Mouse (Mus musculus) intestine, embryonic 14.5 days (tissue): ENCODE data around the gene Dennd1a. TPM values are rescaled to one million over a fixed set of nuclear protein-coding genes. Genes with fewer than 3 reads are reported as not detected.

ENCODE experiments used
- ATAC-seq: fragments of 200-750 bp; cut with Nextera tagmentation; replicated peaks from 2 replicates; pipeline ENCODE4 v1.8.0; 2017; ENCODE audit warnings: low read depth, moderate number of reproducible peaks, moderate TSS enrichment, moderate library complexity; ENCODE audit not compliant: low FRiP score, low TSS enrichment
- DNase-seq: peaks from one replicate; pipeline ENCODE4 v3.0.0-alpha.2; 2018; ENCODE audit warnings: low spot score
- H3K27ac ChIP-seq: fragments of 300-500 bp; sonication (generic); 2 replicates; pipeline ENCODE4 v1.5.1; 2014; ENCODE audit warnings: low read depth, mild to moderate bottlenecking, control low read depth
- H3K27me3 ChIP-seq: fragments of 300-500 bp; sonication (generic); replicated peaks from 2 replicates; pipeline ENCODE4 v1.6.1; 2014; ENCODE audit warnings: low read length, control low read depth; ENCODE audit not compliant: control insufficient read depth, insufficient read depth
- H3K36me3 ChIP-seq: fragments of 300-500 bp; sonication (generic); 2 replicates; pipeline ENCODE4 v1.6.1; 2014; ENCODE audit warnings: low read length, control low read depth; ENCODE audit not compliant: control insufficient read depth, insufficient read depth
- H3K4me1 ChIP-seq: fragments of 300-500 bp; sonication (generic); replicated peaks from 2 replicates; pipeline ENCODE4 v1.6.1; 2014; ENCODE audit warnings: low read length, control low read depth, mixed read lengths; ENCODE audit not compliant: control insufficient read depth, insufficient read depth
- H3K4me2 ChIP-seq: fragments of 300-500 bp; sonication (generic); 2 replicates; pipeline ENCODE4 v1.6.1; 2014; ENCODE audit warnings: low read length
- H3K4me3 ChIP-seq: fragments of 300-500 bp; sonication (generic); 2 replicates; pipeline ENCODE4 v1.5.1; 2014; ENCODE audit warnings: low read depth, low read length, control low read depth, mixed read lengths
- H3K9ac ChIP-seq: fragments of 300-500 bp; sonication (generic); 2 replicates; pipeline ENCODE4 v1.6.1; 2014; ENCODE audit warnings: mild to moderate bottlenecking, low read length
- H3K9me3 ChIP-seq: fragments of 300-500 bp; sonication (generic); 2 replicates; pipeline ENCODE4 v1.6.1; 2016; ENCODE audit warnings: low read length, control low read depth; ENCODE audit not compliant: control insufficient read depth
- WGBS: fragments of 180-500 bp; shearing (Covaris S2); extraction: QIAGEN DNeasy Blood & Tissue Kit; methylation state at CpG from one replicate; pipeline ENCODE4 v1.1.7; 2014; 5-methylcytosine and 5-hydroxymethylcytosine counted together
- polyA plus RNA-seq: library from polyadenylated mRNA; unstranded; fragments of >200 nt; fragmentation: Nextera tagmentation; extraction: Ambion mirVana; gene quantifications from 2 replicates; pipeline ENCODE4 v1.2.1, GENCODE M21; 2014

Gene Dennd1a
- polyA plus RNA-seq, 1 experiment from 2014 or later, result 11.6 TPM

- no peaks in the 10 kb centered on the region for H3K4me1 ChIP-seq
- H3K27me3 ChIP-seq, result no peaks in the 10 kb centered on the region
- no peak for ATAC-seq
- H3K36me3 ChIP-seq, result no peaks in the 10 kb centered on the region
- H3K9me3 ChIP-seq, result no peaks in the 10 kb centered on the region
- no peak overlapping the region for H3K9ac ChIP-seq
- no peak overlapping the region for H3K4me3 ChIP-seq
- no peak overlapping the region for H3K4me2 ChIP-seq
- H3K27ac ChIP-seq, result no peak overlapping the region
- DNase-seq, result no peak
- 90% methylated on average over 3 of the region's 3 CpGs for WGBS
Observed at GRCm38 (mm10) chr2:37837542-37837941, 449.6 kb downstream of the Dennd1a start.

GRCm38 (mm10) chr2:37836926-37837325 lies 450.3 kb downstream of the Dennd1a start:
- 94% methylated on average over 3 of the region's 3 CpGs for WGBS
- Histone ChIP-seq H3K27ac (no peak overlapping the region), H3K36me3 (no peaks in the 10 kb centered on the region), H3K4me1 (no peaks in the 10 kb centered on the region), H3K9ac (no peak overlapping the region), H3K4me2 (no peak overlapping the region), H3K27me3 (no peaks in the 10 kb centered on the region), H3K4me3 (no peak overlapping the region), H3K9me3 (no peaks in the 10 kb centered on the region)
- no peak for DNase-seq
- no peak for ATAC-seq

GRCm38 (mm10) chr2:37832253-37832652 lies 454.9 kb downstream of the Dennd1a start:
- no peaks in the 10 kb centered on the region for H3K4me1 ChIP-seq

GRCm38 (mm10) chr2:37829758-37830275 lies 457.4 kb downstream of the Dennd1a start:
- WGBS, result 55% methylated on average over 9 of the region's 9 CpGs
- DNase-seq (no peak), ATAC-seq (no peak)
- Histone ChIP-seq H3K9me3 (no peaks in the 10 kb centered on the region), H3K9ac (no peak overlapping the region), H3K4me2 (no peak overlapping the region), H3K27ac (no peak overlapping the region), H3K27me3 (no peaks in the 10 kb centered on the region), H3K4me1 (no peaks in the 10 kb centered on the region), H3K36me3 (no peaks in the 10 kb centered on the region), H3K4me3 (no peak overlapping the region)

More at GRCm38 (mm10) chr2:37832253-37832652, 454.9 kb downstream of the Dennd1a start:
- Histone ChIP-seq H3K4me3 (no peak overlapping the region), H3K9me3 (no peaks in the 10 kb centered on the region), H3K4me2 (no peak overlapping the region), H3K27ac (no peak overlapping the region), H3K36me3 (no peaks in the 10 kb centered on the region), H3K9ac (no peak overlapping the region), H3K27me3 (no peaks in the 10 kb centered on the region)
- no peak for DNase-seq
- WGBS, result 58% methylated on average over 10 of the region's 10 CpGs
- ATAC-seq, result no peak

GRCm38 (mm10) chr2:37823826-37824225 lies 463.4 kb downstream of the Dennd1a start:
- Histone ChIP-seq H3K27ac (no peak overlapping the region), H3K4me3 (no peak overlapping the region), H3K27me3 (no peaks in the 10 kb centered on the region), H3K4me2 (no peak overlapping the region), H3K9me3 (no peaks in the 10 kb centered on the region), H3K36me3 (no peaks in the 10 kb centered on the region), H3K4me1 (0 out of 2 replicates have a peak, but pooled peaks cover 7% of the 10 kb centered on the region), H3K9ac (no peak overlapping the region)
- WGBS, result 83% methylated on average over 2 of the region's 2 CpGs
- DNase-seq, result no peak
- no peak for ATAC-seq

- H3K9ac ChIP-seq, result no peak overlapping the region
- H3K36me3 ChIP-seq, result no peaks in the 10 kb centered on the region
- H3K4me1 ChIP-seq, result 0 out of 2 replicates have a peak, but pooled peaks cover 7% of the 10 kb centered on the region
- no peak for DNase-seq
- 81% methylated on average over 5 of the region's 5 CpGs for WGBS
- H3K27ac ChIP-seq, result no peak overlapping the region
- H3K4me3 ChIP-seq, result no peak overlapping the region
- no peaks in the 10 kb centered on the region for H3K27me3 ChIP-seq
- ATAC-seq, result no peak
- no peaks in the 10 kb centered on the region for H3K9me3 ChIP-seq
- no peak overlapping the region for H3K4me2 ChIP-seq
Observed at GRCm38 (mm10) chr2:37822122-37822521, 465.1 kb downstream of the Dennd1a start.

GRCm38 (mm10) chr2:37819526-37820152 lies 467.6 kb downstream of the Dennd1a start:
- DNase-seq, result no peak
- Histone ChIP-seq H3K4me2 (no peak overlapping the region), H3K36me3 (no peaks in the 10 kb centered on the region), H3K9me3 (no peaks in the 10 kb centered on the region), H3K27ac (no peak overlapping the region), H3K4me3 (no peak overlapping the region), H3K4me1 (0 out of 2 replicates have a peak, but pooled peaks cover 7% of the 10 kb centered on the region), H3K9ac (no peak overlapping the region), H3K27me3 (no peaks in the 10 kb centered on the region)
- ATAC-seq, result no peak
- WGBS, result 45% methylated on average over 4 of the region's 4 CpGs

GRCm38 (mm10) chr2:37818761-37819525 lies 468.2 kb downstream of the Dennd1a start:
- Histone ChIP-seq H3K36me3 (0 out of 2 replicates have a peak, but pooled peaks cover 1% of the 10 kb centered on the region), H3K9me3 (no peaks in the 10 kb centered on the region), H3K4me1 (0 out of 2 replicates have a peak, but pooled peaks cover 7% of the 10 kb centered on the region), H3K27me3 (no peaks in the 10 kb centered on the region), H3K9ac (no peak overlapping the region), H3K4me3 (no peak overlapping the region), H3K27ac (no peak overlapping the region), H3K4me2 (no peak overlapping the region)
- WGBS, result 17% methylated on average over 5 of the region's 5 CpGs
- ATAC-seq, result no peak
- no peak for DNase-seq
